Mouse (Mus musculus): ENCODE measurements around the gene Cep57.

DNA sequence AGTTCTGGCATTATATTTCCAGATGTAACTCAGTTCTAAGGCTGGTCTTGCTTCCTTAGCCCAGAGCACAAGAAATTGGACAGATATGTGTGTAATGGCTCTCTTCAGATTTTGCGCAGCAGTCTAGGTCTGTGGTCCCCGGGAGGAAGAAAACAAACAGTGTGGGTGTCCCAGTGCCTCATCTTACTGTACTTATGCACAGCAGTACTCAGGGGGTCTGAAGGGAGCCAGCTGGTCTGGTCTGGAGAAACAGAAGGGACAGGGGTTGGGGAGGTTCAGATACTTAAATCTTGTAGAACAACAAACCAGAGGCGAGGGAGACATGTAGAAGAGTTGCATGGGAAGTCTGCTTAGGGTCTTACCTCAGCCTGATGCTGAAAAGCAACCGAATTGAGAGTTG, 29.9 kb upstream of the Cep57 start:
- TF ChIP-seq ZNF384 (IDR thresholded peaks at IDR 0.05; ENCODE audit: low read depth, low read length) = no peak
- no peak for TF ChIP-seq HCFC1 (IDR thresholded peaks at IDR 0.05; ENCODE audit: borderline replicate concordance, insufficient read depth, low read length)
